Mouse (Mus musculus) embryonic fibroblast, embryonic 13.5 days (primary cell): ENCODE measurements at regions not wholly inside any gene's neighbourhood (a gene's known extent, or its start where the extent isn't known, plus 50 kb on each side); places are given as distances from the start of the nearest gene placed in this dataset.
"Not testable (repeated sequence)": the region's sequence is repeated elsewhere in the genome, so short reads cannot be mapped to it uniquely, and the experiment has no call there.

ENCODE experiments used
- H3K27ac ChIP-seq: 2 replicates; pipeline ENCODE4 v1.5.1; 2012; ENCODE audit warnings: low read length, control low read depth, inconsistent platforms; ENCODE audit not compliant: insufficient read depth
- H3K4me1 ChIP-seq: 2 replicates; pipeline ENCODE4 v1.6.1; 2011; ENCODE audit warnings: low read length; ENCODE audit not compliant: control insufficient read depth, insufficient read depth
- H3K4me3 ChIP-seq: 2 replicates; pipeline ENCODE4 v1.5.1; 2011; ENCODE audit warnings: mild to moderate bottlenecking, control low read depth, low read length; ENCODE audit not compliant: insufficient read depth
- CTCF ChIP-seq: IDR thresholded peaks from 2 replicates; pipeline ENCODE4 v1.5.1; 2011; ENCODE audit warnings: mild to moderate bottlenecking, control low read depth, low read length, moderate library complexity, borderline replicate concordance; ENCODE audit not compliant: insufficient read depth
- POLR2A ChIP-seq: IDR thresholded peaks from 2 replicates; pipeline ENCODE4 v1.6.1; 2011; ENCODE audit warnings: low read depth, mild to moderate bottlenecking, control low read depth, low read length, moderate library complexity

DNA sequence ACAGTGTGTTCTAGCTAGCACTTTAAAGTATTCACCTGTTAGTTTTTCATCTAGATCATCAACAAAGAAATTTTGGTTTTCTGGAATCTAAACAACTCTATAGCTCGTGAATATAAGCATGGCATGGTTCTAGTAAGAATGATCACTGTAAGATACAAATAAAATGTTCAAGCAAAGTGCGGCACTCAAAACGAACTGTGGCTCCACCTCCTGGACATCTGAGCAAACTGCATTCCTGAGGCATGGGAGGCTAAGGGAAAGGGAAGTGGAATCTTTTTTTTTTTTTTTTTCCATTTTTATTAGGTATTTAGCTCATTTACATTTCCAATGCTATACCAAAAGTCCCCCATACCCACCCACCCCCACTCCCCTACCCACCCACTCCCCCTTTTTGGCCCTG lies 276.9 kb upstream of the Tacstd2 start:
- H3K4me3 ChIP-seq, H3K27ac ChIP-seq, H3K4me1 ChIP-seq: not testable (repeated sequence)
- TF ChIP-seq CTCF, result peak; percentile 47; the same call in 1 of the 2 replicates

DNA sequence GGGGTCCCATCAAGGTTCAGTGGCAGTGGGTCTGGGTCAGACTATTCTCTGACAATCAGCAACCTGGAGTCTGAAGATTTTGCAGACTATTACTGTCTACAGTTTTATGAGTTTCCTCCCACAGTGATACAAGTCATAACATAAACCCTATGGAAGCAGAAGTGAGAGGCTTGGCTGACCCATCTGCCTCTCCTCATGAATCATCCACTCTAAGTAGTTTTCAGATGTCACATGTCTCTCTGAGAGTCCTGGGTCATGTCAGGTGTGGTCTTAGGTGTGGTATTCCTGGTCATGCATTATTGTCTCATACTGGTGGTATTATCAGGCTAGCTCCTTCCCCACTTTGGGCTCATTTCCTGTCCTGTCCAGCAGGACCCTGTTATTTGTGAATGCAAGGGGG lies 255.8 kb upstream of the Tacstd2 start:
- H3K27ac ChIP-seq, result no peak overlapping the region
- H3K4me3 ChIP-seq, result no peak overlapping the region
- H3K4me1 ChIP-seq, result no peaks in the 10 kb centered on the region
- TF ChIP-seq CTCF (no peak), POLR2A (no peak)

DNA sequence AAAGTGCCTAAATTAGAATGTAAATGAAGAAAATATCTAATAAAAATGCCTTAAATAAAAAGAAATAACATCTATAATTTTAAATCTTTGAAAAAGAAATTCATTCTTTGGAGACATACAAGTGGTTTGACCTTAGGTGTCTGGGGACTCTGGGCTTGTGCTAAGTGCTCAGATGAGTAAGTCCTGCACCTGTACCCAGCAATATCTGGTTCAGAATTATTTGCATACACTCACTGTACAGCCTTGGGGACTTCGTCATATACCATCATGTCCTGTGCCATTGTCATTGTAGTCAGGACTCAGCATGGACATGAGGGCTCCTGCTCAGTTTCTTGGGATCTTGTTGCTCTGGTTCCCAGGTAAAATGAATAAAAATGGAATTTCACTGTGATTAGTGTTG lies 255.1 kb upstream of the Tacstd2 start:
- H3K27ac ChIP-seq, result no peak overlapping the region
- TF ChIP-seq POLR2A, result no peak
- no peak for TF ChIP-seq CTCF

DNA sequence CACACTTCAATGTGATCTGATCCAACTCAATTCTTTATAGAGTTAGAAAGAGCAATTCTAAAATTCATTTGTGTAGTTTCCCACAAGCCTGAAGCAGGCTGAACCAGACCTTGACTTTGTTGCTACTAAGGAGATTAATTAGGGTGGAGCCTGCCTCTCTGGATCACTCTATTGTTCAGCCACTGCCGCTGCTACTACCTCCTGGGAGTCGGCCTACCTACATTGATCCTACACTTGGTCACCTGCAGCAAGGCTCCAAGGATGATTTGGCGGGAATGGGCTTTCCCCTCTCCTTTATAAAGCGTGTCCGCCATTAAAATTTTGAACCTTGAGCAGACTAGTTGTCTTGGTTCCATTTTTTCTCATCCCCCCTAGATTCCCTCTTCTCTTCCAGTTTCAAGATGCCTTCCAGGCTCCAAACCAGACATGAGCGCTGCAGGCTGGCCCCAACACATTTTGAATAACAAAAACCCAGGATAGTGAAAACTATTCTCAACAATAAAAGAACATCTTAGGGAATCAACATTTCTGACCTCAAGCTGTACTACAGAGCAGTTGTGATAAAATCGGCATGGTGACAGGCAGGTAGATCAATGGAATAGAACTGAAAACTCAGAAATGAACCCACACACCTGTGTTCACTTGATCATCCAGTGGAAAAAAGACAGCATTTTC lies 251.6 kb upstream of the Tacstd2 start:
- Histone ChIP-seq H3K4me3 (no peak overlapping the region), H3K27ac (no peak overlapping the region), H3K4me1 (no peaks in the 10 kb centered on the region)
- TF ChIP-seq CTCF (no peak), POLR2A (no peak)

More for the DNA sequence above, 255.1 kb upstream of the Tacstd2 start:
- no peak overlapping the region for H3K4me3 ChIP-seq
- H3K4me1 ChIP-seq, result no peaks in the 10 kb centered on the region

DNA sequence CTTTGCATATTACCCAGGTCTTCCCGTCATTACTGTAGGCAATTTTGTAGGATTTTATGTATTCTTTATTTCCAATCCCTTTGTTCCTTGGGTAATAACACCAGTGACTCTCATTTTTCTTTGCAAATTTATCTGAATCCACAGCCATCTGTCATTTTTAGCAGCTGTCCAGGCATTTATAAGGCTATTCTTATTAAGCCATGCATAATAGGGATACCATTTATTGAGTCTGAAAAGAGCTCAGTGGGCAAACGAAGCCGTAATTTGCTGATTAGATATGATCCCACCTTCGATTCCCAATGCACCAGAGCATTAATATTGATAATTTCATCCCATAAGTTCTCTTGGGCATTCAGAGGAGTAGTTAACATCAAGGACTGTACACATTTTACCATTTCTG lies 243.3 kb upstream of the Tacstd2 start:
- Histone ChIP-seq H3K4me1 (no peaks in the 10 kb centered on the region), H3K4me3 (no peak overlapping the region), H3K27ac (no peak overlapping the region)
- TF ChIP-seq CTCF, result no peak
- TF ChIP-seq POLR2A, result no peak

DNA sequence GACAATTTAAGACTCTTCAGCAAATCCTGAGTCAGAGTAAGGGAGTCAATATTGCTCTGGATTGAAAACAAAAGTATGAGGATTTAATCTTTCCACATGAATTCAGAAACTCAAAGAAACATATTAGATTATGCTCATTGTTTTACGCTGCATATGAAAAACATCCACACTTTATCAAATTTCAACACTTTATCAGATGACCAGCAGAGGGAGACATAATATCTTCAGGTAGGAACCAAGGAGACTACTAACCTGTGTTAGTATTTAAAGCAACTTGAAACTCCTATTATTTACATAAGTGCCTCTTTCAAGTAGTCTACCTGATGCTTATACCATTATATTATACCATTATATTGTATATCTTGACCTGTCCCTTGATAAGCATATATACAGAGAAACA lies 218.5 kb upstream of the Tacstd2 start:
- H3K4me1 ChIP-seq, H3K4me3 ChIP-seq, H3K27ac ChIP-seq: not testable (repeated sequence)

DNA sequence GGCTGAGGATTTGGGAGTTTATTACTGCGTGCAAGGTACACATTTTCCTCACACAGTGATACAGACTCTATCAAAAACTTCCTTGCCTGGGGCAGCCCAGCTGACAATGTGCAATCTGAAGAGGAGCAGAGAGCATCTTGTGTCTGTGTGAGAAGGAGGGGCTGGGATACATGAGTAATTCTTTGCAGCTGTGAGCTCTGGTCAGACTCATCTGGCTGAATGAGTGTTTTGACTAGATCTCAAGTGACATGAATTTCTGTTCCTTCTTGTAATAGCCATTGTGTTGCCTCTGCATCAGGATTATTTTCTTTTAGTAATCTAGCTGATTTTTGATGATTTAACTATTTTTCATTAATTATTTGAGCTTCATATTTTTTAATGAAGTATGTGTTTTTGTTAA lies 190.0 kb upstream of the Tacstd2 start:
- H3K27ac ChIP-seq, result no peak overlapping the region
- TF ChIP-seq CTCF (no peak), POLR2A (no peak)
- no peak overlapping the region for H3K4me3 ChIP-seq
- no peaks in the 10 kb centered on the region for H3K4me1 ChIP-seq

DNA sequence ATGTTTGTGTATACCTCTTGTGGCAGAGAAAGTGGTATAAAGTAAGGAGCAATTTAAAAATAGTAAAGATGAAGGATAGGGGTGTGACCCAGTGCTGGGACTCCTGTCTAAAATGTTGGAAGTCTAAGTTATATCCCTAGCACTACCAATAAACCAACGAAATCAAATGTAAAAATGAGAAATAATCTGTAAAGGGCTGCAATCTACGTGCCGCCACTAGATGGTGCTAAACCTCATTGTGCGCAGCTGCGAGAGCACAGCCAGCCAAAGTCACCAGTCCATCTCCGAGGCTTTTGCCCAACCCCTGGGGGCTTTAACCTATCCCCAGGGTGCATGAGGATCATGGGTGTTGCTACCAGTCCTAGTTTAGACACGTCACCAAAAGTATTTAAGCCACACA lies 163.4 kb upstream of the Tacstd2 start:
- not testable (repeated sequence) for H3K4me1 ChIP-seq, H3K4me3 ChIP-seq, H3K27ac ChIP-seq

DNA sequence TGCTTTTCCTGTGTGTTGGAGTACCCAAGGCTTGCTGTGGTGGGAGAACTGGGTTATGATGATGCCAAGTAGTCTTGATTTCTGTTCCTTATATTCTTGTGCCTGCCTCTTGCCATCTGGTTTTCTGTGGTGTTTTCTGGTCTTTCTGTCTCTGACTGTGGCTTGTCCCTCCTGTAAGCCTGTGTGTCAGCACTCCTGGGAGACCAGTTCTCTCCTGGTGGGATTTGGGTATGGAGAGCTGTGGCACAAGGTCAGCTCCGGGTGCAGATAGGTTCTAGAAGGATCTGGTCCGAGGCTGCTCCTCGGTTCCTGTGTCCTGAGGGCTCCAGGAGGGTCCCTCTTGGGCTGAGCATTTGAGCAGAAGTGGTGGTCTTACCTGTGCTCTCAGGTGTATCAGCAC lies 155.4 kb upstream of the Tacstd2 start:
- not testable (repeated sequence) for H3K27ac ChIP-seq, H3K4me1 ChIP-seq, H3K4me3 ChIP-seq

DNA sequence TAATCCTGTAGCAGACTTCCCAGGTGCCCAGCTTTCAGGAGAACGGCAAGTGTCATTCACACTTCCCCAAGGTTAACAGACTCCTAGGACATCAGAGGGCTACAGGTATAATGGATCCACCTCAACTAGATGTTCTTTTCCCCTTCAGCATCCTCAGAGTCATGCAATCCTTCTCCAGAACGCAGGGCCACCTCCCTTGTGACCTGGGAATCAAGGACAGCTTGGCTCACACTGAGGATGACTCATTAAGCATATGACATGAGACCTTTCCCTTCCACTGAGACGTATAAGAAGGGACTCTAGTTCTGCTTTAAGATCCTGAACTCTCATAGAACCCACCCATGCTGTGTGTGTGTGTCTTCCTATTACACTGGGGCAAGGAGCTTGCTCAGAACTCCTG lies 147.5 kb upstream of the Tacstd2 start:
- H3K4me3 ChIP-seq, H3K27ac ChIP-seq, H3K4me1 ChIP-seq: not testable (repeated sequence)

DNA sequence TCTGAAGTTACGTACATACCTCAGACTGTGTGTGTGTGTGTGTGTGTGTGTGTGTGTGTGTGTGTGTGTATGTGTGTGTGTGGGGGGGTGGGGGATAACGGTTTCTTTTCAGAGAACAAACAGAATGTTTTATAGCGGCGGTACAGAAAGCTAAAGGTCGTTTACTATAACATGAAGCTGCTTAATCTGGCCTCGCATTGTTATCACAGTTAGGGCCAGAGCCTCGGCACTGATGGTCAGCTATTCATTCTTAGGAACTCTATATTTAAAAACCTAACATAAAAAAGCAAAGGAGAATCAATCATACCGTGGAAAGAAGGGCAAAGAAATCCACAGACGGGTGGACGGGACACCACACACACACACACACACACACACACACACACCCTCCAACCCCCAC lies 146.0 kb upstream of the Tacstd2 start:
- H3K27ac ChIP-seq, H3K4me1 ChIP-seq, H3K4me3 ChIP-seq: not testable (repeated sequence)

DNA sequence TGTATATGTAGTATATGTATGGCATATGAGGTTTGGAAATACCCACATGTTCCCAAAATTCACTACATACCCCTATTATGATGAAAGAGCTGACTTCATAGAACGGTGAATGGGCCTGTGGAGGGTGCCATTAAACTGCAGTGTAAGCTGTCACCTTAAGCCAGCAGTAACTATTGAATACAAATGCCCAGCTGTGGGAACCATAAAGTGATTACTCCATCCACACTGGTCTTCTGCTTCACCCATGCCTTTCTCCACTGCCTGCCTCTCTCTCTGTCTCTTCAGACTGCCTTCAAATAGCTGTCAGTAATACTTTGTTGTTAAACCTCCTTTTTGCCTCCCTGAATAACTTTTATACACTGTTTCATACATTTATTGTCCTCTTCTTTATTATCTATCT lies 143.5 kb upstream of the Tacstd2 start:
- not testable (repeated sequence) for H3K4me3 ChIP-seq, H3K4me1 ChIP-seq, H3K27ac ChIP-seq

DNA sequence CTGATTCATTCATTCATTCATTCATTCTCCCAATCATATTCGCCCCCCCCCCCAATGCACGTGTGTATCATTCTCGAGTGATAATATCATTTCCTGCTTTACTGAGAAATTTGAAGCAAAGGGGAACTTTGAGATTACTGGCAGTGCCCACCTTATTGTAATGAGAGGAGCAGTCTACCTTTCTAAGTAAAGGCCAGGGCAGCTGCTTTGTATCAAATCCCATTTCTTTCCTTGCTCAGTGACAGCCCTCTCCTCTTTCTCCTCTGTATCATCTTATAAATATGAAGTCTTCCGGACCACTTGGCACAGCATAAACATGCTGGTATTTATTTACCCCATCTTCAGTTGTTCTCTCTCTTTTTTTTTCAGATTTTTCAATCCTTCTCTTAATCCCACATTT lies 139.1 kb upstream of the Tacstd2 start:
- H3K27ac ChIP-seq, H3K4me1 ChIP-seq, H3K4me3 ChIP-seq: not testable (repeated sequence)

DNA sequence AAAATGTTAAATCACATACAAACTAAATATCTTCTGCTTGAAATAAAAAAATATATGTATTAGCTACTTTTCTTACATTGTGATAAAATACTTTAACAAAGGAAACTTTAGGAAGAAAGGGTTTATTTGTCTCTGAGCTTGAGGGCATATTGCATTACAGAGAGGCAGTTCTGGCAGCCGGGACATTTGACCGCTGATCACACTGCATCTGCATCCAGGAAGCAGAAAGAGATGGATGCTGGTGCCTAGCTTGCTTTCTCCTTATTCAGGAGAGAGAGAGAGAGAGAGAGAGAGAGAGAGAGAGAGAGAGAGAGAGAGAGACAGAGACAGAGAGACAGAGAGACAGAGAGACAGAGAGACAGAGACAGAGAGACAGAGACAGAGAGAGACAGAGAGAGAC lies 137.7 kb upstream of the Tacstd2 start:
- H3K4me3 ChIP-seq, H3K27ac ChIP-seq, H3K4me1 ChIP-seq: not testable (repeated sequence)

DNA sequence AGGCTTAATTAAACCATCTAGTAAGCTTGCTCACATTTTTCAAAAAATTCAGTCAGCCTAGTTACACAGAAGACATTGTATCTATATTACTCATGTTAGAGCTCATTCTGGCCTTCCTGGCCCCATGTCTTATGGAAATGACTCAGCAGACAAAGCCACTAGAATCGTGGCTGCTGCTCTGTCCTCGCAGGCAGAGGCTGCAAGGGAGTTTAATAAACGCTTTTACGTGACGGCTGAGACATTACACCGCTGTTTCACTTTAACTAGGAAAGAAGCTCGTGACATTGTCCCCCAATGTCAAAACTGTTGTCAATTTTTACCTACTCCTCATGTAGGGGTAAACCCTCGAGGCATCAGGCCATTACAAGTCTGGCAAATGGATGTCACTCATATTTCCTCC lies 132.5 kb upstream of the Tacstd2 start:
- H3K4me1 ChIP-seq, H3K4me3 ChIP-seq, H3K27ac ChIP-seq: not testable (repeated sequence)
